Mouse (Mus musculus) yolk sac, embryonic 10.5 days (tissue): ENCODE data around the gene Krt7.

ENCODE experiments used
- DNase-seq: peaks from one replicate; pipeline ENCODE4 v3.0.0-alpha.2; 2017; ENCODE audit warnings: low spot score

Krt7 gene

GRCm38 (mm10) chr15:101376776-101377061 is 34.1 kb upstream of the Krt7 start:
- DNase-seq = no peak

GRCm38 (mm10) chr15:101378646-101379045 is 32.2 kb upstream of the Krt7 start:
- DNase-seq = no peak

GRCm38 (mm10) chr15:101381758-101382157 is 29.1 kb upstream of the Krt7 start:
- DNase-seq = no peak

DNA sequence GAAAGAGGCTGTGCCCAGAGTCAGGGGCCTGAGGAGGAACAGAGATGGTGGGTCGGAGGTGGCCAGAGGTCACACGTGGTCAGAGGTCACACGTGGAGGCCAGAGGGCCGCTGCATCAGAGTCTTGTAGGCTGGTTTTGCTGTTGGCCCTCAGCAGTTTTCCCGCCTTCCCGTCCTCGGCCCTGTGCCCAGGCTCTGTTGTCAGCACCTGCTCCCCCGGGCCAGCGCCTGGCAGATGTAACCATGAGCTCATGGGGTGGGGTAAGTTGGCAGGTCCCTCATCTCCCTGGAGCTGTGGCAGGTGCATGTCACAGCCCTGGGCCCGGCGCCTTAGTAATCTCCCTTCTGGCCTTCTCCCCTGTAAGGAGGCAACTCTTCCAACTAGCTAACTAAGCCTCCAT is 28.0 kb upstream of the Krt7 start:
- DNase-seq = no peak

DNA sequence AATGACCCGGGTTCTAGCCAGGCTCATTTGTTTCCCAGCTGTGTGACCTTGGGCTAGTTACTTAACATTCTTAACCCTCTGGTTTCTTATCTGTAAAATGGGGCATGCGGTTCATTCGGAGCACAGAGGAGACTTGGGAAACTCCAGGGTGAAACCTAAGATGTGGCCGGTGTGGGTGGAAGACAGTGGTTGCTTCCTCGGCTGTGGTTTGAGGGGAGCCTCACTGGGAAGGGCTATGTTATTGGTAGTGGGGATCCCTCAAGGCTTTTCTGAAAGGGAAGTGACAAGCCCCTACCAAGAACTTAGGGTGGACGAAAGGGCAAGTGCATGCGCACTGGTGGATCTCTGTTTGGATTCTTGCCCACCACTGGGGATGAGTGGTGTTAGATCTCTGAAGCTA is 26.2 kb upstream of the Krt7 start:
- DNase-seq = no peak

DNA sequence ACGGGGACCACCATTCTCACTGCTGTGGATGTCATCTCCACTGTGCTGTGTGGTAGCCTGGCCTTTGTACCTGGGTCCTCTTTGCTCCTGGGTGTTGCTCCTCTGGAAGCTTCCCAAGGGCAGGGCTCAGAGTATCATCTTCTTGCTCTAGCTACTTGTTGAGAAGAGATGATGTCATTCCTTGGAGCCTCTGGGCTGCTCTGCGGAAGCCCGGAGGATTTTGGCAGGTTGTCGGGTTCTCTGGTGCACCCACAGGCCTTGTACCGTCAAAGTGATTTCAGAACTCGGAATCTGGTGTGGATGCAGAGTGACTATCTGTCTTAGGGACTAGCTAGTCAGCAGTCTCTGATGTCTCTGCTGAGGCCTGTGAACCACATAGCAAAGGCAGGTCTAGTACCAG is 25.8 kb upstream of the Krt7 start:
- DNase-seq = no peak

DNA sequence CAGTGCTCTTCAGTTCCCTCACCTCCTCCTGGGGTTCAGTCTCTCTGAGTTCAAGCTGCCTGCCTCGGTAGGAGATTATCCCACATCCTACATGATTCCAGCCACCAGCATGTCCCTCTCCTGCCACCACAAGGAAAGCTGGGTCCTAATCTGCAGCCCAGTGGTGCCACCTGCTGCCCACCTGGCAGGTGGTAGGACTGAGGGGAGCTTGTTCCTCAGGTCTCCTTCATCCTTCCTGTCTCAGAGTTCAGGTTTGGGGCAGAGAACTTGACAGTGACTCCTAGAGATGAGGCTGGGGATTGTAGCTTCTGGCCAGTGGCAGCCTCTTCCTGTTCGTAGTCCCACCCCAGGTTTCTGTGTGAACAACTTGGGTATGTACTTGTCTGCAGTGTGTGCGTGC is 23.7 kb upstream of the Krt7 start:
- DNase-seq = no peak

- no peak for DNase-seq
Observed at GRCm38 (mm10) chr15:101388034-101388541, 22.8 kb upstream of the Krt7 start.

GRCm38 (mm10) chr15:101390203-101390602 is 20.6 kb upstream of the Krt7 start:
- DNase-seq = no peak

DNA sequence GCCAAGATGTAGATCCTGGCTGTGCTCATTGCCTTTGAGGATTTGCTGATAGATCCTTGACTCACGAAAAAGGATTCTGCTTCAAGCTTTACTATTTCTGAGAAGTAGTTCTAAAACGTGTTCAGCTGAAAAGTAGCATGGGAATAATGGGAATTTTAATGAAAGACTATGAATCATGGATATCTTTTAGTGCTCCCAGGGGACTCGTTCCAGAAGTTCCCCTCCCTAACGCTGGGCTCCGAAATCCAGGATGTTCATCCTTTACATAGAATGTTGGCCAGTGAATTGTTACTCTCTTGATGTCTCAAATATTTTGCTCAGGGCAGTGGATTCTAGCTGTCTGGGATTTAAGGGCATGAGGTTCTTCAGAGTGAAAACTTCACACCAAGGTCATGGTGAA is 18.6 kb upstream of the Krt7 start:
- no peak for DNase-seq

GRCm38 (mm10) chr15:101394908-101395307 is 15.9 kb upstream of the Krt7 start:
- DNase-seq = no peak

GRCm38 (mm10) chr15:101396466-101396865 is 14.4 kb upstream of the Krt7 start:
- no peak for DNase-seq

GRCm38 (mm10) chr15:101396921-101397320 is 13.9 kb upstream of the Krt7 start:
- no peak for DNase-seq

DNA sequence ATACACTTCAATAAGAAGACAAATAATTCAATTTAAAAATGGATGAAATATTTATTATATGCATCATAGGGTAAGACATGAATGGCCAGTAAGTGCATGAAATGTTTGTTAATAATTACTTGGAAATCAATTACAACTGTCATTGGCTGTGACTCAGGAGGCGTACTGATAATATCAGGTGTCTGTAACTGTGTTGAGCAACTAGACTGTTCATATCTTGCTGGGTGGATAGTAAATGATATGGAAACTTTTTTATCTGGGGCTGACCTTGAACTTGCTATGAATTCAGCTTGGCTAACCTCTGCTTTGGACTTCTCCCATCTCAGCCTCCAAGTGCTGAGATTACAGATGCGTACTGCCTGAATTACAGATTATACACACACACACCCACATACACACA is 13.2 kb upstream of the Krt7 start:
- no peak for DNase-seq

GRCm38 (mm10) chr15:101398269-101398668 is 12.6 kb upstream of the Krt7 start:
- DNase-seq = no peak

DNA sequence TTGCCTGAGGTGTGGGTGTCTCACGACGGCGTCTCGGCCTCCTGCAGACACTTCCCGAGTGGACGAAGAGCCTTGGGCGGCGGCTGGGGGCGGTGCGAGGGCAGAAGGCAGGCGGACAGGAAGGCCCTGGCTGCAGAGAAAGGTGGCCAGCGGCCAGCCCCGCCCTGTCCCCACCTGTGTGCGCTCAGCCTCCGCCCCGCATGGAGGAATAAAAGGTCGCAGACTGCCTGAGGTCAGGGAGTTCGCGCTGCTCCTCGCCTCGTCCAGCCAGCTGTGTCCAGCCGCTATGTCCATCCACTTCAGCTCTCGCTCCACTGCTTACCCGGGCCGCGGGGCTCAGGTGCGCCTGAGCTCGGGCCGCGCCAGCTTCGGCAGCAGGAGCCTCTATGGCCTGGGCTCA is 1.3 kb downstream of the Krt7 start:
- peak; percentile 84 for DNase-seq

- DNase-seq = peak; percentile 79
Observed at GRCm38 (mm10) chr15:101413916-101414635, 3.2 kb downstream of the Krt7 start.

DNA sequence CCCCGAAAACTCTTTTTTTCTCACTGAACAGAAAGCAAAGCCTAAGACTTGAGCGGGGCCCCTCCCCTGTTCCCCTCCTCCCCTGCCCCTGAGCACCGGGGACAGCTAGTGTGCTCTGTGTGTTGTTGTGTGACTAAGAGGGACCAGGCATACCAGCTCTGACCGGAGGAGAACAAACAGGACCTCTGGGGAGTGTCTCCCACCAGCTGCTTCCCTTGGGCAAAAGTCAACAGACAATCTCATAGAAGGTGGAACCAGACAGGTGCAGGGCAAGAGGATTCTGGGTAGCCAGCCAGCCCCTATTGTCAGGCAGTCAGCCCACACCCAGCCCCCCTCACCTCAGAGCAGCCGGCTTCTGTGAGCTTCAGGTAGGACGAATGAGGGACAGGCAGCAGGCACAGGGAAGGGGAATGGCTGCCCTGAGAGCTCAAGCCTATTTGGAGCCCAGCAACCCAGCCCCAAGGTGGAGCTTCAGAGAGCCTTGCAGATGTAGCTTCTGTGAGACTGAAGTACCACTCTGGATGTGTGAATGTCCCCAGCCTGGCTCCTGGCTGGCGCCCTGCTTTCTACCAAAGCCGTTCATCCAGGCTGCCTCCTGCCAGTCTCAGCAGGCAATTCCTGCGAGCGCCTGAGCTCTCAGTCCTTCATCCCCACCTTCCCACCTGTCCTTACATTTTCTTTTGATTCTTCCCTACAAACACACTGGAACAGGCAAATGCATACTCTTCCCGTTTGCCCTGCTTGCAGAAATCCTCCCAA is 4.1 kb downstream of the Krt7 start:
- DNase-seq = peak; percentile 76

DNA sequence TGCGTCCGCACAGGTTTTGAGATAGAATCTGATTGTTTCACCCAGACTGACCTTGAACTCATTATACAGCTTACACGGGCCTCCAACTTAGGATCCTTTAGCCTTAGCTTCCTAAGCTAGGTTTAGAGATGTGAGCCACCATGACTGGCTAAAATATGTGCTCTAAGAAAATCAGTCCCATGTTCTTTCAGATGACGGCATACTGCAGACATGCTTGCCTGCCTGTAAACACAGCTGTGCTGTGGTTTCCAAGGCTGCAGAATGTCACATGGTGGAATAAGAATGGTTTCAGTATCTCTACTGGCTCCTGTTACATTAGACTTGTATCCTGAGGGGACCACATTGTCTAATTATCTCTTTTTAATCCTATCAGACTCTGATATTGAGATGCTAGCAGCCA is 8.1 kb downstream of the Krt7 start:
- no peak for DNase-seq

- DNase-seq = no peak
Observed at GRCm38 (mm10) chr15:101420903-101421302, 10.1 kb downstream of the Krt7 start.

DNA sequence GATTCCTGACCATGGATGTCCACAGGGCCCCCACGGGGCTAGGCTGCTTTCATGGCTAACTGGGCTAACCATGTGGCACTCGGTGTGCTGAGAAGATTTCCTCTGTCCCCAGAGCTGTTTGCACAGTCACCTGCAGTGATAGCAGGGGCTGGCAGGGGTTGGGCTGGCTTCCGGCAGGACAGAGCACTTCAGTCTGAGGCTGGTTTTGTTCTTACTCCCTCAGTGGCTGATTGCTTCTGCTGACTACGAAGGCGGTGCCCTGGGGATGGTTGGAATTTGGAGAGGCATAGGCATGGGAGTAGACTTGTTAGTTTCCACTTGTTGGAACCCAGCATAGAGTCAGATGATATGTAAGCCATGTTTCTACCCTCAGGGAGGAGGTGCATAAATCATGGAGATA is 14.1 kb downstream of the Krt7 start:
- DNase-seq = no peak

- DNase-seq = no peak
Observed at GRCm38 (mm10) chr15:101436611-101437010, 25.8 kb downstream of the Krt7 start.

GRCm38 (mm10) chr15:101438555-101438954 is 27.7 kb downstream of the Krt7 start, which contains the start of gene Krt87:
Krt87 (minus strand) TSS chr15:101438804.
- DNase-seq = no peak

DNA sequence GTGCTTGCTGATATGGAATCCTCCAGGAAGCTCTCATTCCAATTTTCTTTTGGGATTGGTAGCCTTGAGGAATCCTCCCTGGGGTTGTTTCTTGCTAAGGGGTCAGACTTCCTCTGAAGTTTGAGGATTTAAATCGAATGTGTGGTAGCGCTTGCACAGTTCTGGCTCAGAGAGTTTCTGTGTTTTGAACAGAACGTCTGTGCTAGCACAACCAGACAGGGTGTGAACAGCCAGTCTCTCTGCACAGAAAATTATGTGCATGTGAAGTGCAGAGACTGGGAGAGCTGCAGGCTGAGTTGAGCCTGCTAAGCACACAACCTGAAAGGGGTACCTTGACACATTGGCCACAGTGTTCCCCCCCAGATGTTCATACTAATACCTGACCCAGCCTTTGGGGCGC is 30.0 kb downstream of the Krt7 start:
- no peak for DNase-seq
